Mouse (Mus musculus): ENCODE results near the gene Gm11213. TPM values are rescaled to one million over a fixed set of nuclear protein-coding genes. Genes with fewer than 3 reads are reported as not detected.

Gene Gm11213
- total and polyA plus RNA-seq, 3 experiments: not detected

- H3K4me2 ChIP-seq (ENCODE audit: insufficient read depth, low read depth, poor library complexity, severe bottlenecking): peak overlapping the region; percentile 84
These were observed 15.1 kb downstream of the Gm11213 start for GRCm38 (mm10) chr4:63589987-63590386.

GRCm38 (mm10) chr4:63586240-63586639 lies 18.8 kb downstream of the Gm11213 start:
- Histone ChIP-seq H3K79me2 (replicated peaks; ENCODE audit: control insufficient read depth, extremely low read depth, insufficient read depth, poor library complexity, severe bottlenecking) (no peaks in the 10 kb centered on the region; the same call in 1 of the 2 replicates), H3K4me3 (replicated peaks in 1 of 3; ENCODE audit: low read depth in 2 of 3, low read length in 2 of 3, poor library complexity in 1 of 3) (no peak overlapping the region), H3K9ac (ENCODE audit: insufficient read depth, low read depth) (no peak overlapping the region), H3K27ac (ENCODE audit: insufficient read depth, low read depth) (no peak overlapping the region), H3K27me3 (replicated peaks) (no peaks in the 10 kb centered on the region), H3K4me1 (ENCODE audit: control insufficient read depth in 1 of 2, insufficient read depth in 2 of 2) (peaks cover 2 to 25% of the 10 kb centered on the region in 2 experiments; a peak in 2 of 4 replicates), H3K36me3 (replicated peaks in 1 of 2; ENCODE audit: control insufficient read depth in 1 of 2, insufficient read depth in 1 of 2, low read length in 1 of 2) (peaks cover 13 to 54% of the 10 kb centered on the region in 2 experiments), H3K9me3 (replicated peaks; ENCODE audit: low read length) (no peaks in the 10 kb centered on the region), H3K4me2 (ENCODE audit: insufficient read depth, low read depth, poor library complexity, severe bottlenecking) (no peak overlapping the region)
- dilution Hi-C loops (cut with MboI; ENCODE audit: extremely low pct_ligation_motif_present, extremely low pct_unique_long_range_greater_than_20kb, low sequenced_read_pairs): no loop called here
- in situ Hi-C loops (cut with MboI; ENCODE audit: low pct_ligation_motif_present, low pct_unique_long_range_greater_than_20kb, low sequenced_read_pairs): no loop called here
- no peak for DNase-seq (ENCODE audit: extremely low read depth)
- TF ChIP-seq TBP (conservative IDR thresholded peaks at IDR 0.05; ENCODE audit: low read depth, low read length): no peak
- no peak for TF ChIP-seq JUN (IDR thresholded peaks at IDR 0.05; ENCODE audit: insufficient read depth, low read depth, low read length)
- no peak for TF ChIP-seq EP300 (IDR thresholded peaks at IDR 0.05; ENCODE audit: low read length)
- no peak for TF ChIP-seq POLR2AphosphoS2 (IDR thresholded peaks at IDR 0.05; ENCODE audit: low read depth, low read length)
- no peak for TF ChIP-seq HCFC1 (IDR thresholded peaks at IDR 0.05; ENCODE audit: low read depth, low read length)
- no peak for TF ChIP-seq CHD1 (IDR thresholded peaks at IDR 0.05; ENCODE audit: low read depth, low read length)
- no peak for TF ChIP-seq MAFK (IDR thresholded peaks at IDR 0.05; ENCODE audit: insufficient replicate concordance, low read length)
- TF ChIP-seq ZNF384 (IDR thresholded peaks at IDR 0.05; ENCODE audit: low read depth, low read length): no peak
- no peak for TF ChIP-seq SIN3A (IDR thresholded peaks at IDR 0.05; ENCODE audit: low read length)
- no peak for TF ChIP-seq NELFE (IDR thresholded peaks at IDR 0.05; ENCODE audit: low read depth, low read length)
- no peak for TF ChIP-seq MXI1 (IDR thresholded peaks at IDR 0.05; ENCODE audit: low read depth, low read length)

More at GRCm38 (mm10) chr4:63589987-63590386, 15.1 kb downstream of the Gm11213 start:
- 0 out of 2 replicates have a peak overlapping the region, but pooled peaks have one; percentile 33 for H3K9ac ChIP-seq (ENCODE audit: insufficient read depth, low read depth)
- TF ChIP-seq MEF2A (IDR thresholded peaks at IDR 0.05; ENCODE audit: borderline replicate concordance, low read depth, low read length): no peak
- TF ChIP-seq ZKSCAN1 (IDR thresholded peaks at IDR 0.05; ENCODE audit: borderline replicate concordance, low read depth, low read length): no peak
- no peak for TF ChIP-seq CHD1 (IDR thresholded peaks at IDR 0.05; ENCODE audit: low read depth, low read length)
- TF ChIP-seq SIN3A (IDR thresholded peaks at IDR 0.05; ENCODE audit: low read length): no peak
- H3K27me3 ChIP-seq (replicated peaks): no peaks in the 10 kb centered on the region
- in situ Hi-C loops (cut with MboI; ENCODE audit: low pct_ligation_motif_present, low pct_unique_long_range_greater_than_20kb, low sequenced_read_pairs): no loop called here
- H3K79me2 ChIP-seq (replicated peaks; ENCODE audit: control insufficient read depth, extremely low read depth, insufficient read depth, poor library complexity, severe bottlenecking): no peaks in the 10 kb centered on the region; the same call in 1 of the 2 replicates
- peak; percentile 44 for DNase-seq (ENCODE audit: extremely low read depth)
- H3K9me3 ChIP-seq (replicated peaks; ENCODE audit: low read length): no peaks in the 10 kb centered on the region
- peaks cover 0 to 19% of the 10 kb centered on the region in 2 experiments for H3K36me3 ChIP-seq (replicated peaks in 1 of 2; ENCODE audit: control insufficient read depth in 1 of 2, insufficient read depth in 1 of 2, low read length in 1 of 2)
- peaks cover 5 to 41% of the 10 kb centered on the region in 2 experiments; a peak in 3 of 4 replicates for H3K4me1 ChIP-seq (ENCODE audit: control insufficient read depth in 1 of 2, insufficient read depth in 2 of 2)
- H3K4me3 ChIP-seq (replicated peaks in 1 of 3; ENCODE audit: low read depth in 2 of 3, low read length in 2 of 3, poor library complexity in 1 of 3): no peak overlapping the region
- H3K27ac ChIP-seq (ENCODE audit: insufficient read depth, low read depth): no peak overlapping the region
- dilution Hi-C loops (cut with MboI; ENCODE audit: extremely low pct_ligation_motif_present, extremely low pct_unique_long_range_greater_than_20kb, low sequenced_read_pairs): no loop called here

- H3K27me3 ChIP-seq (replicated peaks): no peaks in the 10 kb centered on the region
- H3K4me2 ChIP-seq (ENCODE audit: insufficient read depth, low read depth, poor library complexity, severe bottlenecking): no peak overlapping the region
- H3K27ac ChIP-seq (ENCODE audit: insufficient read depth, low read depth): no peak overlapping the region
- peaks cover 17 to 62% of the 10 kb centered on the region in 2 experiments for H3K36me3 ChIP-seq (replicated peaks in 1 of 2; ENCODE audit: control insufficient read depth in 1 of 2, insufficient read depth in 1 of 2, low read length in 1 of 2)
- H3K9ac ChIP-seq (ENCODE audit: insufficient read depth, low read depth): no peak overlapping the region
- in situ Hi-C loops (cut with MboI; ENCODE audit: low pct_ligation_motif_present, low pct_unique_long_range_greater_than_20kb, low sequenced_read_pairs) (no loop called here), dilution Hi-C loops (cut with MboI; ENCODE audit: extremely low pct_ligation_motif_present, extremely low pct_unique_long_range_greater_than_20kb, low sequenced_read_pairs) (no loop called here)
- no peak for DNase-seq (ENCODE audit: extremely low read depth)
- TF ChIP-seq UBTF (IDR thresholded peaks at IDR 0.05; ENCODE audit: low read depth, low read length): no peak
- no peak for TF ChIP-seq SMC3 (IDR thresholded peaks at IDR 0.05; ENCODE audit: low read depth, low read length)
- TF ChIP-seq USF1 (IDR thresholded peaks at IDR 0.05; ENCODE audit: low read depth, low read length): no peak
- no peak for TF ChIP-seq RCOR1 (conservative IDR thresholded peaks at IDR 0.05; ENCODE audit: low read depth, low read length)
- TF ChIP-seq POLR2A (IDR thresholded peaks at IDR 0.05; ENCODE audit: low read depth, low read length): no peak
- no peak for TF ChIP-seq JUN (IDR thresholded peaks at IDR 0.05; ENCODE audit: insufficient read depth, low read depth, low read length)
- no peak for TF ChIP-seq ETS1 (conservative IDR thresholded peaks at IDR 0.05; ENCODE audit: low read depth, low read length)
- TF ChIP-seq MAZ (IDR thresholded peaks at IDR 0.05; ENCODE audit: low read depth, low read length): no peak
- TF ChIP-seq ZKSCAN1 (IDR thresholded peaks at IDR 0.05; ENCODE audit: borderline replicate concordance, low read depth, low read length): no peak
- no peak for TF ChIP-seq JUND (conservative IDR thresholded peaks at IDR 0.05; ENCODE audit: low read depth, low read length)
- TF ChIP-seq ZMIZ1 (IDR thresholded peaks at IDR 0.05; ENCODE audit: low read depth, low read length): no peak
- no peak for TF ChIP-seq BHLHE40 (IDR thresholded peaks at IDR 0.05; ENCODE audit: low read depth, low read length)
- no peak for TF ChIP-seq MEF2A (IDR thresholded peaks at IDR 0.05; ENCODE audit: borderline replicate concordance, low read depth, low read length)
- H3K4me1 ChIP-seq (ENCODE audit: control insufficient read depth in 1 of 2, insufficient read depth in 2 of 2): peaks cover 0 to 16% of the 10 kb centered on the region in 2 experiments; a peak in 2 of 4 replicates
- H3K4me3 ChIP-seq (replicated peaks in 1 of 3; ENCODE audit: low read depth in 2 of 3, low read length in 2 of 3, poor library complexity in 1 of 3): no peak overlapping the region
- H3K79me2 ChIP-seq (replicated peaks; ENCODE audit: control insufficient read depth, extremely low read depth, insufficient read depth, poor library complexity, severe bottlenecking): no peaks in the 10 kb centered on the region; the same call in 1 of the 2 replicates
- no peaks in the 10 kb centered on the region for H3K9me3 ChIP-seq (replicated peaks; ENCODE audit: low read length)
These were observed 19.8 kb downstream of the Gm11213 start for GRCm38 (mm10) chr4:63585216-63585615.
